Mouse (Mus musculus) hindbrain, embryonic 13.5 days (tissue): ENCODE measurements around the gene Cyfip1. TPM values are rescaled to one million over a fixed set of nuclear protein-coding genes. Genes with fewer than 3 reads are reported as not detected.

Experiments used
- ATAC-seq: fragments of 200-750 bp; cut with Nextera tagmentation; 2 replicates; pipeline ENCODE4 v1.8.0; 2017; ENCODE audit warnings: moderate TSS enrichment; ENCODE audit not compliant: low FRiP score
- H3K27ac ChIP-seq: fragments of 300-500 bp; sonication (generic); 2 replicates; pipeline ENCODE4 v1.5.1; 2015; ENCODE audit warnings: inconsistent platforms, mild to moderate bottlenecking, moderate library complexity
- H3K27me3 ChIP-seq: fragments of 300-500 bp; sonication (generic); 2 replicates; pipeline ENCODE4 v1.6.1; 2015; ENCODE audit warnings: mild to moderate bottlenecking, inconsistent platforms
- H3K36me3 ChIP-seq: fragments of 300-500 bp; sonication (generic); 2 replicates; pipeline ENCODE4 v1.6.1; 2015; ENCODE audit warnings: mild to moderate bottlenecking, inconsistent platforms
- H3K4me1 ChIP-seq: fragments of 300-500 bp; sonication (generic); replicated peaks from 2 replicates; pipeline ENCODE4 v1.6.1; 2015; ENCODE audit warnings: inconsistent platforms
- H3K4me2 ChIP-seq: fragments of 300-500 bp; sonication (generic); 2 replicates; pipeline ENCODE4 v1.6.1; 2015; ENCODE audit warnings: inconsistent platforms, mild to moderate bottlenecking, moderate library complexity
- H3K4me3 ChIP-seq: fragments of 300-500 bp; sonication (generic); 2 replicates; pipeline ENCODE4 v1.5.1; 2015; ENCODE audit warnings: mild to moderate bottlenecking, inconsistent platforms
- H3K9ac ChIP-seq: fragments of 300-500 bp; sonication (generic); 2 replicates; pipeline ENCODE4 v1.6.1; 2015; ENCODE audit warnings: mild to moderate bottlenecking, inconsistent platforms
- H3K9me3 ChIP-seq: fragments of 300-500 bp; sonication (generic); 2 replicates; pipeline ENCODE4 v1.6.1; 2016; ENCODE audit warnings: inconsistent platforms
- WGBS: fragments of 180-500 bp; shearing (Covaris S2); methylation state at CpG from one replicate; pipeline ENCODE4 v1.1.7; 2015; 5-methylcytosine and 5-hydroxymethylcytosine counted together
- polyA plus RNA-seq: library from polyadenylated mRNA; unstranded; fragments of >200 nt; fragmentation: Nextera tagmentation; extraction: Ambion mirVana; gene quantifications from 2 replicates; pipeline ENCODE4 v1.2.1, GENCODE M21; 2015

Cyfip1 gene
- polyA plus RNA-seq, 1 experiment from 2014 or later, result 50.2 TPM

GRCm38 (mm10) chr7:55846606-55847312 lies 5.2 kb downstream of the Cyfip1 start:
- Histone ChIP-seq H3K9ac (no peak overlapping the region), H3K27ac (no peak overlapping the region), H3K4me1 (peaks cover 32% of the 10 kb centered on the region), H3K4me3 (no peak overlapping the region), H3K9me3 (no peaks in the 10 kb centered on the region), H3K36me3 (no peaks in the 10 kb centered on the region), H3K4me2 (no peak overlapping the region), H3K27me3 (no peaks in the 10 kb centered on the region)
- WGBS, result 74% methylated on average over 9 of the region's 9 CpGs
- no peak for ATAC-seq

- WGBS, result 32% methylated on average over 14 of the region's 14 CpGs
- ATAC-seq, result 0 out of 2 replicates have a peak, but pooled peaks have one; percentile 45
- peak overlapping the region; percentile 63 for H3K27ac ChIP-seq
- H3K4me3 ChIP-seq, result peak overlapping the region; percentile 16; the same call in 1 of the 2 replicates
- H3K9me3 ChIP-seq, result no peaks in the 10 kb centered on the region
- H3K36me3 ChIP-seq, result no peaks in the 10 kb centered on the region
- no peaks in the 10 kb centered on the region for H3K27me3 ChIP-seq
- H3K4me2 ChIP-seq, result peak overlapping the region; percentile 41
- peak overlapping the region; percentile 60 for H3K9ac ChIP-seq
- H3K4me1 ChIP-seq, result peaks cover 21% of the 10 kb centered on the region
Observed at GRCm38 (mm10) chr7:55849948-55850571, 8.5 kb downstream of the Cyfip1 start.

GRCm38 (mm10) chr7:55852787-55853186 lies 11.2 kb downstream of the Cyfip1 start:
- Histone ChIP-seq H3K4me2 (no peak overlapping the region), H3K36me3 (no peaks in the 10 kb centered on the region), H3K9me3 (no peaks in the 10 kb centered on the region), H3K9ac (no peak overlapping the region), H3K27me3 (no peaks in the 10 kb centered on the region), H3K27ac (no peak overlapping the region), H3K4me1 (peaks cover 21% of the 10 kb centered on the region), H3K4me3 (no peak overlapping the region)
- no peak for ATAC-seq
- WGBS, result 87% methylated on average over 3 of the region's 3 CpGs

DNA sequence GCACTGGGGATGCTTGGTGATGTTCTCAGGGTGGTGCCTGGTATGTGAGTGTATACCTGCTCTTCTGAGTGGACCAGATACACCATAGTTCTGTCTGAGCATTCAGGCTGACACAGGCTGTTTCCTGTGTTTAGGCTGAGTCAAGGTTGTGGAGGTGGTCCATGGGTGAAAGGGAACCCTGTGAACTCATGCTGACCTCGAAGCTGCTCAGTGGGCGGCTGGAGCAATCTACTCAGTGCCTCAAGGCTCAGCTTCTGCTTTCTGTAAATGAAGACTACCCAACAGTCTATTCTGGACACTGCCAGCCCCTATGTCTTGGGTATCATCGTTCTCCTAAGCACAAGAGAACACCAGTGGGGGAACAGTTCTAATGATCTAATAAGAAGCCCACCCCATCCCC lies 14.1 kb downstream of the Cyfip1 start:
- Histone ChIP-seq H3K4me2 (no peak overlapping the region), H3K4me1 (peaks cover 6% of the 10 kb centered on the region; the same call in 1 of the 2 replicates), H3K9ac (no peak overlapping the region), H3K4me3 (no peak overlapping the region), H3K9me3 (no peaks in the 10 kb centered on the region), H3K36me3 (no peaks in the 10 kb centered on the region), H3K27me3 (no peaks in the 10 kb centered on the region), H3K27ac (no peak overlapping the region)
- WGBS, result 86% methylated on average over 3 of the region's 3 CpGs
- no peak for ATAC-seq

DNA sequence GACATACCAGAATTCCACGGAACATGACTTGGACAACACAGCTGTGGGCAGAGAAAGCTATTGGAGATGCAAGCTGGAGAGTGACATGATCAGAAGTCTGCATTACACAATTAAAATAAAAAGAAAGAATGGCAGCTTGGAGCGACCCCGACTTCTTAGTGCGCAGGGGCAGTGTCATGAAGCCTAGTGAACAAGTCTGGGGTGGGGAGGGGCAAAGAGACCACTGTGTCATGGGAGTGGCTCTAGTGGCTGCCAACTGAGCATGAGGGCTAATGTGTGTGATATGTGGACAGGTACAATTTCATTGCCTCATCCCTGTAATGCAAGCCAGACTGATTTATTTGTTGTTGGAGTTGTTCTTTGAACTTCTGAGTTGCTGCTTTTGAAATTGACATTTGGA lies 15.2 kb downstream of the Cyfip1 start:
- WGBS, result 93% methylated on average over 4 of the region's 4 CpGs
- no peaks in the 10 kb centered on the region for H3K27me3 ChIP-seq
- H3K27ac ChIP-seq, result no peak overlapping the region
- no peak for ATAC-seq
- no peaks in the 10 kb centered on the region for H3K4me1 ChIP-seq
- no peaks in the 10 kb centered on the region for H3K9me3 ChIP-seq
- H3K9ac ChIP-seq, result no peak overlapping the region
- H3K4me3 ChIP-seq, result no peak overlapping the region
- H3K36me3 ChIP-seq, result no peaks in the 10 kb centered on the region
- no peak overlapping the region for H3K4me2 ChIP-seq

GRCm38 (mm10) chr7:55857729-55858128 lies 16.2 kb downstream of the Cyfip1 start:
- 69% methylated on average over 2 of the region's 2 CpGs for WGBS
- Histone ChIP-seq H3K36me3 (no peaks in the 10 kb centered on the region), H3K27ac (no peak overlapping the region), H3K4me2 (no peak overlapping the region), H3K9ac (no peak overlapping the region), H3K27me3 (no peaks in the 10 kb centered on the region), H3K9me3 (no peaks in the 10 kb centered on the region), H3K4me1 (no peaks in the 10 kb centered on the region), H3K4me3 (no peak overlapping the region)
- no peak for ATAC-seq

DNA sequence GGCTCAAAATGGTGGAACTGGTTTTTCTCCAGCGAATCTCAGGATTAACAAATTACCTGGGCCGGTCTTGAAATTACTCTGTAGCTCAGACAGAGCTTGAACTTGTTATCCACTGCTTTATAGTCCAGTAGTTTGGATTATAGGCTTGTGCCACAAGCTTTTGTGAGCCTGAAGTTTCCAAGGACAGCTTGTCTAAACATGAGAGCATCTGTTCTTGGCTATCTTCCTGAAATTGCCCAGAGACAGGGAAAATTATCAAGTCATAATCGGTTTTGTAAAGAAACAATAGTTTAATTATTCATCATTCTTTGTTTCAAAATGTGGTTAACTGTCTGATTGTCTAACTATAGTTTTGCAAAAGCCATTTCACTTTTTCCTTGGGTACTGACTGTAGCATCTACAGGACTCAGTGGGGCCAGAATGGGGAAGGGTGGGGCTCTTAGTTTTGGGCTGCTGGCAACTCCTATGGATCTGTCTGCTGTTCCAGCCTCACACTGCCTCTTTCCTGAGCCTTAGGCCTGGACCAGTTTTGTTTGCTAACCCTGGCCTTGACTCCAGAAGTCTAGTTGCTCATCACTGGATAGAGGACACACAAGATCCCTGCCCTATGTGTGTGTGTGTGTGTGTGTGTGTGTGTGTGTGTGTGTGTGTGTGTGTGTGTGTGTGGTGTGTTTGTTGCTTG lies 17.4 kb downstream of the Cyfip1 start:
- Histone ChIP-seq H3K4me2 (no peak overlapping the region), H3K4me3 (no peak overlapping the region), H3K9ac (no peak overlapping the region), H3K36me3 (no peaks in the 10 kb centered on the region; the same call in 1 of the 2 replicates), H3K9me3 (no peaks in the 10 kb centered on the region), H3K27ac (no peak overlapping the region), H3K27me3 (no peaks in the 10 kb centered on the region), H3K4me1 (no peaks in the 10 kb centered on the region)
- 94% methylated on average over 3 of the region's 3 CpGs for WGBS
- no peak for ATAC-seq

- WGBS, result 97% methylated on average over 2 of the region's 2 CpGs
- Histone ChIP-seq H3K4me1 (no peaks in the 10 kb centered on the region), H3K9me3 (no peaks in the 10 kb centered on the region), H3K4me3 (no peak overlapping the region), H3K36me3 (no peaks in the 10 kb centered on the region; the same call in 1 of the 2 replicates), H3K9ac (no peak overlapping the region), H3K4me2 (no peak overlapping the region), H3K27me3 (no peaks in the 10 kb centered on the region), H3K27ac (no peak overlapping the region)
- no peak for ATAC-seq
Observed at GRCm38 (mm10) chr7:55859518-55859872, 17.9 kb downstream of the Cyfip1 start.

DNA sequence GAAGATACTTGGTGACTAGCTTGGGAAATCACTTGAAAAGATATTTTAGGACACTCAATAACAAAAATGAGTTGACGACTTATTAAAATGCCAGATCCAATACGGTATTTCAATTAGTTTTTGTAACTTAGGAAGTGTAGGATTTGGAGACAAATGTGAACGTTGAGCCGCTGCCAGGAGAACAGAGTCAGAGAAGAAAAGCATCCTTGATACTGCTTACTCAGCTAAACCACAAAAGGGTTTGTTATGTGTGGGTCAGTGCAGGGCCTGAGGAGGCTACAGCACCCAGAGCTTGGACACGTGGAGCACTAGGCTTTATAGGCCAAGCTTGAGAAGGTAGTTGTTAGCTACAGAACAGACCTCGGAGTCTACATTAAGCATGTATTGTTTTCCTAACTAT lies 18.4 kb downstream of the Cyfip1 start:
- Histone ChIP-seq H3K36me3 (no peaks in the 10 kb centered on the region; the same call in 1 of the 2 replicates), H3K9ac (no peak overlapping the region), H3K9me3 (no peaks in the 10 kb centered on the region), H3K4me2 (no peak overlapping the region), H3K27me3 (no peaks in the 10 kb centered on the region), H3K27ac (no peak overlapping the region), H3K4me3 (no peak overlapping the region), H3K4me1 (no peaks in the 10 kb centered on the region)
- no peak for ATAC-seq
- 83% methylated on average over 6 of the region's 6 CpGs for WGBS

GRCm38 (mm10) chr7:55861175-55861574 lies 19.6 kb downstream of the Cyfip1 start:
- no peaks in the 10 kb centered on the region for H3K27me3 ChIP-seq
- H3K4me3 ChIP-seq, result no peak overlapping the region
- no peak overlapping the region for H3K4me2 ChIP-seq
- no peak overlapping the region for H3K27ac ChIP-seq
- no peak for ATAC-seq
- no peaks in the 10 kb centered on the region; the same call in 1 of the 2 replicates for H3K36me3 ChIP-seq
- no peaks in the 10 kb centered on the region for H3K4me1 ChIP-seq
- no peak overlapping the region for H3K9ac ChIP-seq
- no peaks in the 10 kb centered on the region for H3K9me3 ChIP-seq
- 92% methylated on average over 4 of the region's 4 CpGs for WGBS

GRCm38 (mm10) chr7:55865044-55865443 lies 23.5 kb downstream of the Cyfip1 start:
- no peaks in the 10 kb centered on the region; the same call in 1 of the 2 replicates for H3K36me3 ChIP-seq
- H3K4me3 ChIP-seq, result no peak overlapping the region
- no peak overlapping the region for H3K9ac ChIP-seq
- H3K4me2 ChIP-seq, result no peak overlapping the region
- H3K9me3 ChIP-seq, result no peaks in the 10 kb centered on the region
- no peak overlapping the region for H3K27ac ChIP-seq
- no peaks in the 10 kb centered on the region for H3K4me1 ChIP-seq
- no peak for ATAC-seq
- no peaks in the 10 kb centered on the region for H3K27me3 ChIP-seq

GRCm38 (mm10) chr7:55865750-55866416 lies 24.3 kb downstream of the Cyfip1 start:
- 75% methylated on average over 8 of the region's 8 CpGs for WGBS
- H3K36me3 ChIP-seq, result no peaks in the 10 kb centered on the region; the same call in 1 of the 2 replicates
- no peak overlapping the region for H3K4me2 ChIP-seq

More at GRCm38 (mm10) chr7:55865750-55866416, 24.3 kb downstream of the Cyfip1 start:
- Histone ChIP-seq H3K4me1 (no peaks in the 10 kb centered on the region), H3K9ac (no peak overlapping the region), H3K9me3 (no peaks in the 10 kb centered on the region), H3K27me3 (no peaks in the 10 kb centered on the region), H3K4me3 (no peak overlapping the region), H3K27ac (no peak overlapping the region)
- ATAC-seq, result no peak
